Mouse (Mus musculus) myocyte (in vitro differentiated cells): ENCODE results near the gene Olfr1369-ps1.

Experiments used
- CEBPB ChIP-seq: IDR thresholded peaks from 2 replicates; pipeline ENCODE4 v1.6.1; 2011; ENCODE audit warnings: mild to moderate bottlenecking, moderate library complexity; ENCODE audit not compliant: poor library complexity, insufficient read depth, severe bottlenecking
- E2F4 ChIP-seq: IDR thresholded peaks from one replicate; pipeline ENCODE4 v1.6.1; 2011; ENCODE audit warnings: mild to moderate bottlenecking, control low read depth, moderate library complexity; ENCODE audit not compliant: insufficient read depth
- MAX ChIP-seq: IDR thresholded peaks from one replicate; pipeline ENCODE4 v1.6.1; 2011; ENCODE audit warnings: low read depth, mild to moderate bottlenecking, control low read depth
- MYOD1 ChIP-seq, 3 experiments: IDR thresholded peaks; one replicate each; pipeline ENCODE4 v1.6.1; 2011; ENCODE audit warnings: control low read depth in 2 of 3, low read depth in 2 of 3, mild to moderate bottlenecking in 2 of 3, moderate library complexity in 1 of 3; ENCODE audit not compliant: insufficient read length in 2 of 3, control insufficient read depth in 1 of 3
- MYOG ChIP-seq, 3 experiments: IDR thresholded peaks; one replicate each; pipeline ENCODE4 v1.6.1; 2011; ENCODE audit warnings: control low read depth in 2 of 3, low read depth in 2 of 3, mild to moderate bottlenecking in 2 of 3; ENCODE audit not compliant: insufficient read length in 2 of 3, control insufficient read depth in 1 of 3, insufficient read depth in 1 of 3
- POLR2A ChIP-seq: IDR thresholded peaks from one replicate; pipeline ENCODE4 v1.6.1; 2011; ENCODE audit warnings: low read depth, mild to moderate bottlenecking, control low read depth, moderate library complexity; ENCODE audit not compliant: insufficient read length
- POLR2AphosphoS2 ChIP-seq: IDR thresholded peaks from one replicate; pipeline ENCODE4 v1.6.1; 2011; ENCODE audit warnings: low read depth, control low read depth; ENCODE audit not compliant: insufficient read length
- REST ChIP-seq: IDR thresholded peaks from one replicate; pipeline ENCODE4 v1.6.1; 2011; ENCODE audit warnings: mild to moderate bottlenecking, control low read depth, moderate library complexity; ENCODE audit not compliant: insufficient read depth, insufficient read length
- SRF ChIP-seq: IDR thresholded peaks from one replicate; pipeline ENCODE4 v1.6.1; 2011; ENCODE audit warnings: low read depth; ENCODE audit not compliant: control insufficient read depth, insufficient read length
- TCF12 ChIP-seq: IDR thresholded peaks from one replicate; pipeline ENCODE4 v1.6.1; 2011; ENCODE audit warnings: mild to moderate bottlenecking, control low read depth; ENCODE audit not compliant: poor library complexity, insufficient read depth, severe bottlenecking
- TCF3 ChIP-seq: IDR thresholded peaks from one replicate; pipeline ENCODE4 v1.6.1; 2011; ENCODE audit warnings: low read depth, control low read depth; ENCODE audit not compliant: insufficient read length
- USF1 ChIP-seq: IDR thresholded peaks from one replicate; pipeline ENCODE4 v1.6.1; 2011; ENCODE audit warnings: low read depth, mild to moderate bottlenecking, control low read depth, moderate library complexity

GRCm38 (mm10) chr13:21167910-21168300 lies 56.6 kb downstream of the Olfr1369-ps1 start:
- TF ChIP-seq POLR2AphosphoS2 (no peak), POLR2A (no peak), TCF12 (no peak), MYOD1 (IDR thresholded peaks at IDR 0.05; ENCODE audit: control insufficient read depth in 1 of 3, insufficient read length in 2 of 3, low read depth in 2 of 3) (no peak), MYOG (IDR thresholded peaks at IDR 0.05; ENCODE audit: control insufficient read depth in 1 of 3, insufficient read depth in 1 of 3, insufficient read length in 2 of 3, low read depth in 2 of 3) (no peak), MAX (no peak), E2F4 (no peak), USF1 (no peak), TCF3 (no peak), REST (no peak), CEBPB (no peak), SRF (no peak)
